Mouse (Mus musculus) lung, embryonic 16.5 days (tissue): ENCODE measurements around the gene Tpsb2. TPM values are rescaled to one million over a fixed set of nuclear protein-coding genes. Genes with fewer than 3 reads are reported as not detected.

Experiments used
- ATAC-seq: fragments of 200-750 bp; cut with Nextera tagmentation; 2 replicates; pipeline ENCODE4 v1.8.0; 2017; ENCODE audit warnings: low read depth, mild to moderate bottlenecking, moderate library complexity
- H3K27ac ChIP-seq: fragments of 300-500 bp; sonication (generic); 2 replicates; pipeline ENCODE4 v1.5.1; 2014; ENCODE audit warnings: mild to moderate bottlenecking, control low read depth, low read length
- H3K27me3 ChIP-seq: fragments of 300-500 bp; sonication (generic); 2 replicates; pipeline ENCODE4 v1.6.1; 2014; ENCODE audit warnings: low read depth, low read length, mixed read lengths; ENCODE audit not compliant: control insufficient read depth, insufficient read depth
- H3K36me3 ChIP-seq: fragments of 300-500 bp; sonication (generic); 2 replicates; pipeline ENCODE4 v1.6.1; 2014; ENCODE audit warnings: low read length; ENCODE audit not compliant: control insufficient read depth, insufficient read depth
- H3K4me1 ChIP-seq: fragments of 300-500 bp; sonication (generic); replicated peaks from 2 replicates; pipeline ENCODE4 v1.6.1; 2014; ENCODE audit warnings: low read length, mixed read lengths; ENCODE audit not compliant: control insufficient read depth, insufficient read depth
- H3K4me2 ChIP-seq: fragments of 300-500 bp; sonication (generic); 2 replicates; pipeline ENCODE4 v1.6.1; 2014; ENCODE audit warnings: low read depth, low read length, control low read depth
- H3K4me3 ChIP-seq: fragments of 300-500 bp; sonication (generic); 2 replicates; pipeline ENCODE4 v1.5.1; 2014; ENCODE audit warnings: mild to moderate bottlenecking, low read length, control low read depth
- H3K9ac ChIP-seq: fragments of 300-500 bp; sonication (generic); 2 replicates; pipeline ENCODE4 v1.6.1; 2014; ENCODE audit warnings: low read length, control low read depth
- H3K9me3 ChIP-seq: fragments of 300-500 bp; sonication (generic); 2 replicates; pipeline ENCODE4 v1.6.1; 2016; ENCODE audit warnings: low read length; ENCODE audit not compliant: control insufficient read depth
- WGBS: fragments of 180-500 bp; shearing (Covaris S2); extraction: QIAGEN DNeasy Blood & Tissue Kit; methylation state at CpG from one replicate; pipeline ENCODE4 v1.1.7; 2014; 5-methylcytosine and 5-hydroxymethylcytosine counted together
- polyA plus RNA-seq: library from polyadenylated mRNA; unstranded; fragments of >200 nt; fragmentation: Nextera tagmentation; extraction: Ambion mirVana; gene quantifications from 2 replicates; pipeline ENCODE4 v1.2.1, GENCODE M21; 2015

The Tpsb2 gene
- polyA plus RNA-seq, result 6.1 and 11.1 TPM in 2 replicates

DNA sequence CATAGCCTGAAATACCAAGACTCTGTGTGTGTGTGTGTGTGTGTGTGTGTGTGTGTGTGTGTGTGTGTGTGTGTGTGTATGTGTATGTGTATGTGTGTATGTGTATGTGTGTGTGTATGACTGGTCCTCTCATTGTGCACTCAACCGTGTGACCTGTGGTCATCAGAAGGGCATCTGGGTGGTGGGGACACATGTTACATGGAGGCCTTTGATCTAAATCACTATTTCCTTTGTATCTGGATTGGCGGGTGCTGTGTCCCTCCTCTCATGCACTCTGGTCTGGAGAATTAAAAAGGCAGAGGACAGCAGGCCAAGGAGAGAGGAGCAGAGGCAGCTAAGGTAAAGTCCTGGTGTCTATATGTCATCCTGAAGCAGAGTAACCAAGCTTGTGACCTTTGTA lies at the start of gene Tpsb2:
TSS of gene Tpsb2 (plus strand) at position 301 of the 400 bp plus-strand sequence.
- no peak within 1 kb of the TSS for H3K27ac ChIP-seq
- no peak within 1 kb of the TSS for H3K9ac ChIP-seq
- no peaks in the 10 kb centered on the region for H3K27me3 ChIP-seq
- H3K4me2 ChIP-seq, result no peak within 1 kb of the TSS
- no peak within 1 kb of the TSS for H3K4me3 ChIP-seq
- no peaks in the 10 kb centered on the region for H3K9me3 ChIP-seq
- 69% methylated on average over 2 of the region's 2 CpGs for WGBS
- no peak for ATAC-seq
- H3K36me3 ChIP-seq, result no peaks in the 10 kb centered on the region
- H3K4me1 ChIP-seq, result no peaks in the 10 kb centered on the region

DNA sequence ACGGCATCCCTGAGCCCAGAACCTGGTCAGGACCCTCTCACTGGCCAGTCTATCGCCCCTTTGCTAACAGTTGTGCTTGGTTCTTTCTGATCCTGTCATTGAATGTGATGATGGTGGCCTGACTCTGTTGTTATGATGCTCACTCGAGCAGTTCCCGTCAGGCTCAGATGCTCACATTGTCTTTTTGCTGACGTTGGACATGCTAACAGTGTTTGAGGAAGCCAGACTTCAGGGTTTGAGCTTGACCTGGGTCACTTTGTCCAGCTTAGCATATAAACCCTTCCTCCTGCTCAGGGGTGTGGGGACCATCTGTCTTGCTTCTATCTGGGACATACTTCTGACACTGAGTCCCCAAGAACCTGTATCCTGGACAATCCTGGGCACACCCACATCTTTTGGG lies 47.8 kb upstream of the Tpsb2 start, which contains the start of gene Prss29:
TSS of gene Prss29 (plus strand) at position 301 of the 400 bp plus-strand sequence.
- Histone ChIP-seq H3K9ac (no peak within 1 kb of the TSS), H3K4me1 (no peaks in the 10 kb centered on the region), H3K27me3 (no peaks in the 10 kb centered on the region), H3K27ac (no peak within 1 kb of the TSS), H3K4me3 (no peak within 1 kb of the TSS), H3K4me2 (no peak within 1 kb of the TSS), H3K36me3 (no peaks in the 10 kb centered on the region), H3K9me3 (no peaks in the 10 kb centered on the region)
- 65% methylated on average over 5 of the region's 5 CpGs for WGBS
- ATAC-seq, result no peak

DNA sequence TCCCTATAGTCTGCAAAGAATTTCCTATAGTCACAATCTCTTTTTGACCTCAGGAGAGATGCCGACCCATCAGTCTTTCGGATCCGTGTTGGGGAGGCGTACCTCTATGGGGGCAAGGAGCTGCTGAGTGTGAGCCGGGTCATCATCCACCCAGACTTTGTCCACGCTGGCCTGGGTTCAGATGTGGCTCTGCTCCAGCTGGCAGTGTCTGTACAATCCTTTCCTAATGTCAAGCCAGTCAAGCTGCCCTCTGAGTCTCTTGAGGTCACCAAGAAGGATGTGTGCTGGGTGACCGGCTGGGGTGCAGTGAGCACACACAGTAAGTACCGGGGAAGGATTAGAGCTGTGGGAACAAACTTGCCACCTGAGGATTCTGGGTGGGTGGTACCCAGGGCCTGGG lies 45.3 kb upstream of the Tpsb2 start:
- Histone ChIP-seq H3K36me3 (no peaks in the 10 kb centered on the region), H3K27me3 (no peaks in the 10 kb centered on the region), H3K4me3 (no peak overlapping the region), H3K9ac (no peak overlapping the region), H3K4me2 (no peak overlapping the region), H3K9me3 (no peaks in the 10 kb centered on the region), H3K27ac (no peak overlapping the region), H3K4me1 (no peaks in the 10 kb centered on the region)
- WGBS, result 79% methylated on average over 8 of the region's 8 CpGs
- no peak for ATAC-seq

DNA sequence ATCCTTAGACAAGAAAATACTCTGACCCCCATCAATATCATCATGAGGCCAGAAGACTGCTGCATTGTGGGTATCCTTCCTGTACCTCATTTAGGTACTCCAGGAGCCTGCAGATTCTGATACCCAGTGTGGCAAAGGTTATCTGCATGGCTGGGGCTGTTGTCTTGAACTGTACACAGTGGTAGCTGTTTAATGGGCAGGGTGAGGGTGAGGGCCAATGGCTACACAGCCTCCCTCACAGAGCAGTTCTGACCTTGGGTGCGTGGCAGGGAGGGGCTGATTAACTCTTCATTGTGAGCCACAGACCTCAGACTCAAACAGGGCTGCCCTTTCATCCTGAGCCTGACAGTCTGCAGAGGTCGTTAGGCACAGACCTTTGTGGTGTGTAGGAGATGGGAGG lies 43.2 kb upstream of the Tpsb2 start:
- 6% methylated on average over 2 of the region's 2 CpGs for WGBS

DNA sequence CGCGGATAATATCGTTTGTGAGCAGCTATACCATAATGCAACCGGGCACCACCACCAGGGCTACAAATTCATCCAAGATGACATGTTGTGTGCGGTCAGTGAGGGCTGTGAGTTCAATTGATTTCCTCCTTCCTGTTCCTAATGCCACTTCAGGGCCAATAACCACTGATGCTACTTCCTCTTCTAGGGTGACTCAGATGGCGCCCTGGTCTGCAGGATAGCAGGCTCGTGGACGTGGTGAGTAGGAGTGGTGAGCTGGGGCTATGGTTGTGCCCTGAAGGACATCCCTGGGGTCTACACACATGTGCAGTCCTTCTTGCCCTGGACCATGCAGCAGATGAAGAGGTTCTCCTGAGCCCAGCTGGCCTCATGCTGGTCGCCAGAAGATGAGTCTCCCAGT lies 33.8 kb upstream of the Tpsb2 start:
- Histone ChIP-seq H3K27me3 (no peaks in the 10 kb centered on the region), H3K36me3 (no peaks in the 10 kb centered on the region), H3K9me3 (no peaks in the 10 kb centered on the region), H3K27ac (no peak overlapping the region), H3K4me3 (no peak overlapping the region), H3K9ac (no peak overlapping the region), H3K4me1 (no peaks in the 10 kb centered on the region), H3K4me2 (no peak overlapping the region)
- no peak for ATAC-seq
- 60% methylated on average over 9 of the region's 9 CpGs for WGBS

More for the DNA sequence above, 43.2 kb upstream of the Tpsb2 start:
- Histone ChIP-seq H3K4me2 (no peak overlapping the region), H3K4me1 (no peaks in the 10 kb centered on the region), H3K4me3 (no peak overlapping the region), H3K36me3 (no peaks in the 10 kb centered on the region), H3K9me3 (no peaks in the 10 kb centered on the region), H3K27me3 (no peaks in the 10 kb centered on the region), H3K9ac (no peak overlapping the region), H3K27ac (no peak overlapping the region)
- ATAC-seq, result no peak

DNA sequence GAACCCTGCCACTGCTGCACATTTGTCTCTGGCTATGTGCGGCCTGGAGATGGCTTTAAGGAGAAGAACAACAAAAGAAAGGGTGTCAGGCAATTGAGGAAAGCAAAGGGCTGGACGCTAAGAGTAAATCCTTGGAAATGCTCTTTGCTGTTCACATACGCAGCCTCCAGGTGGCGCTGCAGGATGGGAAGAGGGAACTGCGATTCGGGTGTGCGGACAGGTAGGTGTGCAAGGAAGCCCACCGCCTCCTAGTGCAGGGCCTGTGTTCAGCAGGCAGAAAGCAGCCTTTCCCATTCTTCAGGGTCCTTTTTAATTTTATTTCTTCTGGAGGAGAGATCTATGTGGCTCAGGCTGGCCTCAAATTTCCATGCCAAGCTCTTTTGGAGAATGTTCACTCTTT lies 32.2 kb upstream of the Tpsb2 start:
- no peaks in the 10 kb centered on the region for H3K27me3 ChIP-seq
- no peak for ATAC-seq
- WGBS, result 2% methylated on average over 8 of the region's 8 CpGs

DNA sequence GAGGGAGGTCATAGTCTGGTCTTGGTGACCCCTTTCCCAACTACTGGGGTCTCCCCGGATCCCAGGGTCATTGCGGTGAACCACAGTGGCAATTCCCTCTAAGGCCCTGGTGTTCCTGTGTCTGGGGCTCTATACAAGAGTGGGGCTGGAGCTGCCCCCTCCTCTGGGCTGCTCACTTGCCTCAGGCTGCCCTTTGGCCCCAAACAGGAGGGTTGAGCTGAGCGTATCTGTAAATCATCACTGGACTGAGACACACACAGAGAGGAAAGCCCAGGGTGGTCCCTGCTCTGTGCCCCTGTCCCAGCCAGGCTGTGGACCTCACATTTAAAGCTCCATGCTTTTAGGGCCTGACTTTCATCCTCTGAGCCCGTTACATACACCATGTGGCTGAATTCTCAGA lies 27.9 kb upstream of the Tpsb2 start:
- Histone ChIP-seq H3K4me3 (no peak overlapping the region), H3K36me3 (no peaks in the 10 kb centered on the region), H3K9ac (no peak overlapping the region), H3K27me3 (no peaks in the 10 kb centered on the region), H3K27ac (no peak overlapping the region), H3K4me2 (no peak overlapping the region), H3K4me1 (no peaks in the 10 kb centered on the region), H3K9me3 (no peaks in the 10 kb centered on the region)
- 79% methylated on average over 4 of the region's 4 CpGs for WGBS
- no peak for ATAC-seq

More for the DNA sequence above, 32.2 kb upstream of the Tpsb2 start:
- no peaks in the 10 kb centered on the region for H3K36me3 ChIP-seq
- no peak overlapping the region for H3K4me2 ChIP-seq
- no peaks in the 10 kb centered on the region for H3K4me1 ChIP-seq
- no peak overlapping the region for H3K27ac ChIP-seq
- H3K9ac ChIP-seq, result no peak overlapping the region
- H3K4me3 ChIP-seq, result no peak overlapping the region
- H3K9me3 ChIP-seq, result no peaks in the 10 kb centered on the region

DNA sequence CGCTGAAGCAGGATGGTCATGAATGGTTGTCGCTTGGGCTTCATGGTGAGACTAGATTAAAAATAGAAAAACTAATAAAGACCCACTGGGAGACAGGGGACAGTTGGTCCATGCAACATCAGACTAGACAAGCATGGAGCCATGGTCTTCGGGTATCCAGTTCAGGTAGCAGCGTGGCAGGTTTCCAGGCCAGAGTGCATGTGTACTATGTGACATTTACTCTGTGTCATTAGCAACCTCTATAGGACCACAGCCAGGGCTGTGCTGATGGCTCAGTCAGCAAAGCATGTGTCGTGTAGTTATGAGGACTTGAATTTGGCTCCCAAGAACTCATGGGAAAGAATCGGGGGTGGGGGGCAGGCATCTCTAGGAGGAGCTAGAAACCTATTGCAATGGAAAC lies 26.1 kb upstream of the Tpsb2 start:
- H3K27ac ChIP-seq, result no peak overlapping the region
- H3K9ac ChIP-seq, result no peak overlapping the region
- no peak overlapping the region for H3K4me3 ChIP-seq
- H3K27me3 ChIP-seq, result no peaks in the 10 kb centered on the region
- no peak overlapping the region for H3K4me2 ChIP-seq
- WGBS, result 81% methylated on average over 6 of the region's 6 CpGs
- no peaks in the 10 kb centered on the region for H3K36me3 ChIP-seq
- ATAC-seq, result no peak
- H3K4me1 ChIP-seq, result no peaks in the 10 kb centered on the region
- no peaks in the 10 kb centered on the region for H3K9me3 ChIP-seq

DNA sequence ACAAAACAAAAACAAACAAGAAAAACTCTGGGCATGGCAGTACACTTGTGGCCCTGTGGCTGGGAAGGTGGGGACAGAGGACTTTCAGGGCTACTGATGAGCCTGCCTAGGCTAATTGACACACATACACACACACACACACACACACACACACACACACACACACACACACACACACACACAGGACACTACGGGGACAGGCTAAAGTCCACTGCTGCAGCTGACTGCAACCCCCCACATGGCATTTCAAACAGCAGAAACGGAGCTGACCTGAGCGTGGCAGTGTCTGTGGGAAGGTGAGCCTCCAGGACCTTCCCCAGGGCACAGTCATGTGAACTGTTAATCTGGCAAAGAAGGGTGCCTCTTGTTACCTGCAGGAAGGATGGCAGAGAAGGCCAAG lies 24.6 kb upstream of the Tpsb2 start:
- no peaks in the 10 kb centered on the region for H3K4me1 ChIP-seq
- H3K4me2 ChIP-seq, result no peak overlapping the region
- no peak overlapping the region for H3K4me3 ChIP-seq
- no peak overlapping the region for H3K9ac ChIP-seq
- no peaks in the 10 kb centered on the region for H3K9me3 ChIP-seq
- H3K27ac ChIP-seq, result no peak overlapping the region
- no peaks in the 10 kb centered on the region for H3K27me3 ChIP-seq
- 38% methylated on average over 3 of the region's 3 CpGs for WGBS
- H3K36me3 ChIP-seq, result no peaks in the 10 kb centered on the region
- no peak for ATAC-seq

DNA sequence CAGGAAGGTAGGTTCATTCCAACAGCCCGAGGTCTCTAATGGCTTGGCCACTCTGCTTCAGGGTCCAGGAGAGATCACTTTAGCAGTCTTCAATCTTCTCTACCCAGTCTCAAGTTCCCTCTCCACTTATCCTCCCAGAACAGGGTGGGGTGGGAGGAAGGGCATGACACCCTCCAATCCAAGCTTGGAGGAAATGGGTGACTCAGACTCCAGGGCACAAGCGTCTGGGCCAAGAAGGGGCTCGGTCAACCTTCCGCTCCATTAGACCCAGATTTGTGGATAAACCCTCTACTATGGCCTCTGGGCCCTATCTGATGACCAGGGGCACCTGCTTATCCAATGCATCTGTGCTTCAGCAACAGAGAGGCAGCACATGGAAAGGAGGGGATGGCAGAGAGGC lies 20.6 kb upstream of the Tpsb2 start, which contains the start of gene Tpsab1:
TSS of gene Tpsab1 (minus strand) at position 101 of the 400 bp plus-strand sequence.
- no peaks in the 10 kb centered on the region for H3K4me1 ChIP-seq
- no peaks in the 10 kb centered on the region for H3K36me3 ChIP-seq
- H3K9me3 ChIP-seq, result no peaks in the 10 kb centered on the region
- no peak within 1 kb of the TSS for H3K4me2 ChIP-seq
- no peaks in the 10 kb centered on the region for H3K27me3 ChIP-seq
- no peak within 1 kb of the TSS for H3K4me3 ChIP-seq
- WGBS, result 81% methylated on average over 4 of the region's 4 CpGs
- no peak within 1 kb of the TSS for H3K27ac ChIP-seq
- no peak for ATAC-seq
- no peak within 1 kb of the TSS for H3K9ac ChIP-seq
